Mouse (Mus musculus) liver, embryonic 14.5 days (tissue): ENCODE measurements at regions not wholly inside any gene's neighbourhood (a gene's known extent, or its start where the extent isn't known, plus 50 kb on each side); places are given as distances from the start of the nearest gene placed in this dataset.

Experiments
- CTCF ChIP-seq: IDR thresholded peaks from 2 replicates; pipeline ENCODE4 v1.5.1; 2016; ENCODE audit warnings: antibody characterized with exemption, low read depth, control low read depth
- EP300 ChIP-seq: IDR thresholded peaks from 2 replicates; pipeline ENCODE4 v1.6.1; 2016; ENCODE audit warnings: antibody characterized with exemption, low read depth

- TF ChIP-seq CTCF (no peak), EP300 (no peak)
These were observed 138.0 kb upstream of the Dnajc19 start for GRCm38 (mm10) chr3:34219096-34219495.
